Mouse (Mus musculus): ENCODE results near the gene Slc8a2. TPM values are rescaled to one million over a fixed set of nuclear protein-coding genes. Genes with fewer than 3 reads are reported as not detected.

The Slc8a2 gene
- polyA plus RNA-seq, 1 experiment from 2014 or later = 0.12 TPM

DNA sequence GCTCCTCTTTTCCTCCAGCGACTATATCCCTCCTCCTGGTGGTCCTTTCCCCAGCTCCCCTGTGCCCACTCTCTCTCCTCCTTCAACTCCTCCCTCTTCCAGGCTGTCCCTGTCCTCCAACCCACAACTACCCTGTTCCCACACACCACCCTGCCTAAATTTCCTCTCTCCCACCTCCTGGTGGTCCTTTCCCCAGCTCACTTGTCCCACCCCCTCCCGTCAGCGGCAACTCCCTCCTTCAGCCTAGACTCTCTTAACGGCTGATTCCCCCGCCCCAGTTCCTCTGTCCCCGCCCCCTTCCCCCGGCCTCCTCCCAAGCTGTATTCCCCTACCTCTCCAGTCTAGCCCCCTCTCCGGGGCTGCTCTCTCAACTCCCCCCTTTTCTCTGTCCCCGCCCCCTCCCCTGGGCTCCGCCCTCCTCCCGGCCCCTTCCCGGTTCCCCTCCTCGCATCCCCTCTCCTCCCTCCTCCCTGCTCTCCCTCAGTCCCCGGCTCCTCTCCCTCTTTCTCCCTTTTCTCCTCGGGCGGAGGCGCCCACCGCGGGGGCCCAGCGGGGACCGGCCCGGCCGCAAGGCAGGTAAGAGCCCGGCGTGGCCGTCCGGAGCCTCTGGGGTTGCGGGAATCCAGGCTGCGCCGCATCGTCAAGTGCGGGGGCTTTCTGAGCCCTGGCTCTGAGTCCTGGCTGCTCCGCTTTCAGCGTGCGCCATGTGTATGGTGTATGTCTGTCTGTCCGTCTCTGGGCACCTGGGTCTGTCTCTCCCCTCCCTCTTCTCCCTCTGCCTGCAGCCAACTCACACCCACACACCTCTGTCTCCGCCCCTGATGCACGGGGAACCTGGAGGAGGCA is 443 bp downstream of the Slc8a2 start:
- WGBS = 1% methylated on average over 38 of the region's 38 CpGs
- Histone ChIP-seq H3K27ac (replicated peaks; ENCODE audit: low read depth, low read length) (no peak overlapping the region), H3K27me3 (ENCODE audit: control insufficient read depth, insufficient read depth, low read length) (no peaks in the 10 kb centered on the region; the same call in 1 of the 2 replicates), H3K4me1 (ENCODE audit: control insufficient read depth, insufficient read depth, low read length) (peaks cover 6% of the 10 kb centered on the region; the same call in 1 of the 2 replicates), H3K9me3 (ENCODE audit: control insufficient read depth, low read length) (no peaks in the 10 kb centered on the region), H3K4me2 (ENCODE audit: low read depth, severe bottlenecking) (peak overlapping the region; percentile 82), H3K9ac (ENCODE audit: low read length) (peak overlapping the region; percentile 59), H3K4me3 (ENCODE audit: low read depth, low read length) (peak overlapping the region; percentile 54), H3K36me3 (ENCODE audit: control insufficient read depth, insufficient read depth, low read length) (no peaks in the 10 kb centered on the region)
- peak; percentile 83 for ATAC-seq (ENCODE audit: insufficient number of reproducible peaks, low FRiP score, low TSS enrichment, low read depth)
- peak; percentile 81 for DNase-seq (ENCODE audit: low spot score)

DNA sequence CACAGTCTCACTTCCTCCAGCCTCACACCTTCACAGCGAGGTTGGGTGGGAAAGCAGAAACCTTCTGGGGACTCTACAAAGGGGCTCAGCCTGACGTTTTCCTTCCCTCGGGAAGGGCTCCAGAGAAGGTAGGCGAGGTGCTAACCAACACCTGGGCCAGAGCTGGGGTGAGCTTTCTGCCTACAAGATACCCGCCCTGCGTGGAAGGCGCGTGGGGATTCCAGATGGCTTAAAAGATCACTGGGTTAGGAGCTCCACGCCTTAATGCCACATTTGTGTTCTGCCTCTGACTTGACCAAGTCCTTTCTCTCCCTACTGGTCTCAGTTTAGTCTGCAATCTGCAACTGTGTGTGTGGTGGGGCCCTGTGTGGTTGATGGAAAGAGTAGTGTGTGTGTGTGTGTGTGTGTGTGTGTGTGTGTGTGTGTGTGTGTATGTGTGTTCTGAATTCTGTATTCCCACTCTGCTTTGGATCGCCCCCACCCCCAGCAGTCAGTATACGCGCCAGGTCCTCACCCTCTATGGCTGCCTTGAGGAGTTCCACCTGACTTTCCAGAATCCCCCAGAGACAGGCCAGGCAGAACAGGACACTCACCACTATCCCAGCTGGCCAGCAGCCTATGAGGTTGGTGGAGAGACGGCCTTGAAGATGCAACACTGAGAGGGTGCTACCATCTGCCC is 1.5 kb downstream of the Slc8a2 start:
- Histone ChIP-seq H3K4me3 (ENCODE audit: low read depth, low read length) (peak overlapping the region; percentile 54), H3K27ac (replicated peaks; ENCODE audit: low read depth, low read length) (no peak overlapping the region), H3K36me3 (ENCODE audit: control insufficient read depth, insufficient read depth, low read length) (no peaks in the 10 kb centered on the region), H3K4me1 (ENCODE audit: control insufficient read depth, insufficient read depth, low read length) (peaks cover 6% of the 10 kb centered on the region; the same call in 1 of the 2 replicates), H3K9me3 (ENCODE audit: control insufficient read depth, low read length) (no peaks in the 10 kb centered on the region), H3K27me3 (ENCODE audit: control insufficient read depth, insufficient read depth, low read length) (no peaks in the 10 kb centered on the region; the same call in 1 of the 2 replicates), H3K9ac (ENCODE audit: low read length) (no peak overlapping the region), H3K4me2 (ENCODE audit: low read depth, severe bottlenecking) (peak overlapping the region; percentile 82)
- ATAC-seq (ENCODE audit: insufficient number of reproducible peaks, low FRiP score, low TSS enrichment, low read depth) (no peak), DNase-seq (ENCODE audit: low spot score) (no peak)
- 37% methylated on average over 13 of the region's 13 CpGs for WGBS

- 21% methylated on average over 7 of the region's 7 CpGs for WGBS
- Histone ChIP-seq H3K27me3 (ENCODE audit: control insufficient read depth, insufficient read depth, low read length) (no peaks in the 10 kb centered on the region; the same call in 1 of the 2 replicates), H3K4me2 (ENCODE audit: low read depth, severe bottlenecking) (no peak overlapping the region), H3K4me1 (ENCODE audit: control insufficient read depth, insufficient read depth, low read length) (peaks cover 6% of the 10 kb centered on the region; the same call in 1 of the 2 replicates), H3K36me3 (ENCODE audit: control insufficient read depth, insufficient read depth, low read length) (no peaks in the 10 kb centered on the region), H3K9me3 (ENCODE audit: control insufficient read depth, low read length) (no peaks in the 10 kb centered on the region), H3K4me3 (ENCODE audit: low read depth, low read length) (no peak overlapping the region), H3K27ac (replicated peaks; ENCODE audit: low read depth, low read length) (no peak overlapping the region), H3K9ac (ENCODE audit: low read length) (no peak overlapping the region)
- peak; percentile 28 for DNase-seq (ENCODE audit: low spot score)
- no peak for ATAC-seq (ENCODE audit: insufficient number of reproducible peaks, low FRiP score, low TSS enrichment, low read depth)
Observed at GRCm38 (mm10) chr7:16132161-16132581, 2.5 kb downstream of the Slc8a2 start.

DNA sequence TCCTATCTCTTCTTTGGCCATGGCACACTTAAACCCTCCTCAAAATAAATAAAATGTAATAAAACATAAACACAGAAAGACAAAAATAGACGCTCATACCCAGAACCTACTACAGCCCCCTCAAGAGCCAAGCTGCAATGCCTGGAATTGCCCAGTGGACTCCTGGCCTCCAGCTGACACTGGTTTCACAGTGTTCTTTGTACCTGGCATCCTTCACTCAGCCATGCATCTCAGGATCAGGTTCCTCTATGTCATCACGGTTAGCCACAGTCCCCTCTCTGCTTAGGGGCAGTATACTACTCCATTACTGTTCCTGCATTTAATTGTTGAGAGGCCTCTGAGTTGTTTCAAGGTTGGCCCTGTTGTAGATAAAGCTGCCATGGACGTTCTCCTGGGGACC is 3.3 kb downstream of the Slc8a2 start:
- no peak for ATAC-seq (ENCODE audit: insufficient number of reproducible peaks, low FRiP score, low TSS enrichment, low read depth)
- H3K27ac ChIP-seq (replicated peaks; ENCODE audit: low read depth, low read length) = no peak overlapping the region
- peaks cover 6% of the 10 kb centered on the region; the same call in 1 of the 2 replicates for H3K4me1 ChIP-seq (ENCODE audit: control insufficient read depth, insufficient read depth, low read length)
- DNase-seq (ENCODE audit: low spot score) = no peak
- WGBS = 70% methylated on average over 3 of the region's 3 CpGs
- no peaks in the 10 kb centered on the region; the same call in 1 of the 2 replicates for H3K27me3 ChIP-seq (ENCODE audit: control insufficient read depth, insufficient read depth, low read length)
- no peak overlapping the region for H3K9ac ChIP-seq (ENCODE audit: low read length)
- no peak overlapping the region for H3K4me2 ChIP-seq (ENCODE audit: low read depth, severe bottlenecking)
- no peaks in the 10 kb centered on the region for H3K36me3 ChIP-seq (ENCODE audit: control insufficient read depth, insufficient read depth, low read length)
- no peak overlapping the region for H3K4me3 ChIP-seq (ENCODE audit: low read depth, low read length)
- H3K9me3 ChIP-seq (ENCODE audit: control insufficient read depth, low read length) = no peaks in the 10 kb centered on the region

DNA sequence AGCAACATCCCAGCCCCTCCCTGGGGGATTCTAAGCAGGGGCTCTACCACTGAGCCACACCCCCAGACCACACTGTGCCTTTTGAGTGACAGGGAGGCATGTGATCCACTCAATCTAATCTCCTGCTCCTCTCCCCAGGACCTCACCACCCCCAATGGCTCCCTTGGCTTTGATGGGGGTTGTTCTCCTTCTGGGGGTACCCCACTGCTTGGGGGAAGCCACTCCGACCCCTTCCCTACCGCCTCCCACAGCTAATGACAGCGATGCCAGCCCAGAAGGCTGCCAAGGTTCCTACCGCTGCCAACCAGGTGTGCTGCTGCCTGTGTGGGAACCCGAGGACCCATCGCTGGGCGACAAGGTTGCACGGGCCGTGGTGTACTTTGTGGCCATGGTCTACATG is 4.1 kb downstream of the Slc8a2 start:
- 90% methylated on average over 9 of the region's 9 CpGs for WGBS
- Histone ChIP-seq H3K27me3 (ENCODE audit: control insufficient read depth, insufficient read depth, low read length) (no peaks in the 10 kb centered on the region; the same call in 1 of the 2 replicates), H3K4me2 (ENCODE audit: low read depth, severe bottlenecking) (no peak overlapping the region), H3K9me3 (ENCODE audit: control insufficient read depth, low read length) (no peaks in the 10 kb centered on the region), H3K36me3 (ENCODE audit: control insufficient read depth, insufficient read depth, low read length) (no peaks in the 10 kb centered on the region), H3K9ac (ENCODE audit: low read length) (no peak overlapping the region), H3K27ac (replicated peaks; ENCODE audit: low read depth, low read length) (no peak overlapping the region), H3K4me1 (ENCODE audit: control insufficient read depth, insufficient read depth, low read length) (peaks cover 6% of the 10 kb centered on the region; the same call in 1 of the 2 replicates), H3K4me3 (ENCODE audit: low read depth, low read length) (no peak overlapping the region)
- ATAC-seq (ENCODE audit: insufficient number of reproducible peaks, low FRiP score, low TSS enrichment, low read depth) (no peak), DNase-seq (ENCODE audit: low spot score) (no peak)

DNA sequence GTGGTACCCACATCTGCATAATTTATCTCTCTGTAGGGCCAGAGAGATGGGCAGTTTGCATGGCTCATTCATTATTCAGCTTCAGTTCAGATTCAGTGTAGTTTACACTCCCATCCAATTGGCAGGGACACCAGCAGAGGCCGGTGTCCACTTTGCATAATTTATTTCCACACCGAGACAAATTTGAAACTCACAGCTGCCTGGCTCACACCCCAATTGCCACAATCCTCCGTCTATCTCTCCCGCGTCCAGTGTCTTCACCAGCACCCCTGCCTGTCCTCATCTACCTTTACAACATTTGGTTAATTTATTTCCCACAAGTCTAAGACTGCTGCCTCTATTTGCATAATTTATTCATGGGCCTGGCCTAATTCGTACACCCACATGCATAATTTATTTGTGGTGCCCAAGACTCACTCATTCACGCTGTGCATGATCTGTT is 5.3 kb downstream of the Slc8a2 start:
- ATAC-seq (ENCODE audit: insufficient number of reproducible peaks, low FRiP score, low TSS enrichment, low read depth) = no peak
- DNase-seq (ENCODE audit: low spot score) = no peak
- H3K4me1 ChIP-seq (ENCODE audit: control insufficient read depth, insufficient read depth, low read length) = peaks cover 6% of the 10 kb centered on the region; the same call in 1 of the 2 replicates
- H3K36me3 ChIP-seq (ENCODE audit: control insufficient read depth, insufficient read depth, low read length) = no peaks in the 10 kb centered on the region
- WGBS = 66% methylated on average over 7 of the region's 7 CpGs
- H3K4me3 ChIP-seq (ENCODE audit: low read depth, low read length) = no peak overlapping the region
- H3K9ac ChIP-seq (ENCODE audit: low read length) = no peak overlapping the region
- H3K9me3 ChIP-seq (ENCODE audit: control insufficient read depth, low read length) = no peaks in the 10 kb centered on the region
- H3K4me2 ChIP-seq (ENCODE audit: low read depth, severe bottlenecking) = no peak overlapping the region
- no peak overlapping the region for H3K27ac ChIP-seq (replicated peaks; ENCODE audit: low read depth, low read length)
- H3K27me3 ChIP-seq (ENCODE audit: control insufficient read depth, insufficient read depth, low read length) = no peaks in the 10 kb centered on the region; the same call in 1 of the 2 replicates

DNA sequence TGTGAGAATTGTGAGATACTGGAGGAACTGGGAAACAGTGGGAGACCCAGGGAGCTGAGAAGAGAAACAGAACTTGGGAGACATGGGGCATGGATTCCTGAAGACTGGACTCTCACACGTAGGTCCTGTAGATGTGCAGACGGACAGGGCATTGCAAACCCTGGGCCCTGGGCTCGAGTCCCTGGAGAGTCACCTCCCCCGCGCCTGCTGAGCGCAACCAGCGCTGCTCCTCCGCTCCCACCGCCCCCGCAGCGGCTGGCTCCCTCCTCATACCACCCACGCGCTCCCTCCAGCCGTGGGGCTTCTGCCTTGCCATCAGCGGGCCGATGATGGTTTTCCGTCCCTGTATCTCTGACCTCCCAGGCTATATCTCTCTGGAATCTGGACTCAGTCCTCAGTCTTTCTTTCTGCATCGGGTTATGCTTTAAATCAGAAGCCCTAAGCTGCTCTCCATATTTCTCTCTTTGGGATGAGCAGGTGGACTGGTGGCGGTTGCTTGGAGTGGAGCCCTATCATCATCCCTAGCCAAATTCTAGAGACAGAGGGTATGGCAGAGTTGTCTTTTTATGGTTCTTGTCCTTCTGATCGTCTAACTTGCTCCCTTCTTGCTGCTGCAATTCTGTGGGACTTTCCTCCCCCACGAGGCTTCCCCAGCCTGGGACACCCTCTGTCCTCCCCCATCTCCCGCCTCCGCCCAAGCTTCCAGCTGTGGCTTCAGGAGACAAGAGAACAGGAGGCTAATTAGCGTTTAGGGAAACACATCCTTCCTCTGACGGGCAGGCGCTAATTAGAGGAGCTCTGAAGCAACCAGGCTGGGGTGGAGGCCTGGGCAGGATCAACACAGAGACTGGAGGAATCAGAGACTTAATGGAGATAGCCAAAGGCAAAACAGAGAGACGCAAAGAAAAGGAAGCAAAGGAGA is 17.1 kb downstream of the Slc8a2 start:
- Histone ChIP-seq H3K4me1 (ENCODE audit: control insufficient read depth, insufficient read depth, low read length) (no peaks in the 10 kb centered on the region), H3K4me3 (ENCODE audit: low read depth, low read length) (no peak overlapping the region), H3K36me3 (ENCODE audit: control insufficient read depth, insufficient read depth, low read length) (no peaks in the 10 kb centered on the region), H3K27ac (replicated peaks; ENCODE audit: low read depth, low read length) (no peak overlapping the region), H3K27me3 (ENCODE audit: control insufficient read depth, insufficient read depth, low read length) (peaks cover 8% of the 10 kb centered on the region), H3K4me2 (ENCODE audit: low read depth, severe bottlenecking) (no peak overlapping the region), H3K9ac (ENCODE audit: low read length) (no peak overlapping the region), H3K9me3 (ENCODE audit: control insufficient read depth, low read length) (no peaks in the 10 kb centered on the region)
- ATAC-seq (ENCODE audit: insufficient number of reproducible peaks, low FRiP score, low TSS enrichment, low read depth) (no peak), DNase-seq (ENCODE audit: low spot score) (no peak)
- WGBS = 34% methylated on average over 27 of the region's 27 CpGs

DNA sequence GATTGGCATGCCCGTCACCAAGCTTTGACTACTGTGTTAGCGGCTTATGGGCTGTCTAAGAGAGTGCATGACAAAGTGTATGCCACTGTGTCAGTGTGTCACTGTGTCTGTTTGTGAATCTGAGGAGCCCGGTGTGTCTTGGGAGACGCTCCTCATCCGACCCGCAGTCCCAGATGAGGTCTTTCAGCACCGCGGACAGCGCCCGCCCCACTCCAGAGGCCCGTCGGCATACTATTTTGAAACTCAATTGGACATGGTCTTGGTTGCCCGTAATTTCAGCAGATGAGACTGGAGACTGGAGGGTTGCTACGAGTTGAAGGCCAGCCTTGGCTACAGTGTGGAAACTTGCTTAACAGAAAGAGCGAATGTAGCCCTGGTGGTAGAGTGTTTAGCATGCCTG is 18.0 kb downstream of the Slc8a2 start:
- DNase-seq (ENCODE audit: low spot score) (peak; percentile 86), ATAC-seq (ENCODE audit: insufficient number of reproducible peaks, low FRiP score, low TSS enrichment, low read depth) (no peak)
- Histone ChIP-seq H3K9ac (ENCODE audit: low read length) (no peak overlapping the region), H3K36me3 (ENCODE audit: control insufficient read depth, insufficient read depth, low read length) (no peaks in the 10 kb centered on the region), H3K9me3 (ENCODE audit: control insufficient read depth, low read length) (no peaks in the 10 kb centered on the region), H3K27ac (replicated peaks; ENCODE audit: low read depth, low read length) (no peak overlapping the region), H3K27me3 (ENCODE audit: control insufficient read depth, insufficient read depth, low read length) (peaks cover 8% of the 10 kb centered on the region), H3K4me1 (ENCODE audit: control insufficient read depth, insufficient read depth, low read length) (no peaks in the 10 kb centered on the region), H3K4me2 (ENCODE audit: low read depth, severe bottlenecking) (no peak overlapping the region), H3K4me3 (ENCODE audit: low read depth, low read length) (no peak overlapping the region)
- 12% methylated on average over 15 of the region's 15 CpGs for WGBS
